Mouse (Mus musculus) limb, embryonic 10.5 days (tissue): Measurements from ENCODE around the gene Degs1. TPM values are rescaled to one million over a fixed set of nuclear protein-coding genes. Genes with fewer than 3 reads are reported as not detected.
"Not testable (repeated sequence)": the region's sequence is repeated elsewhere in the genome, so short reads cannot be mapped to it uniquely, and the experiment has no call there.

Experiments
- DNase-seq: peaks from one replicate; pipeline ENCODE4 v3.0.0-alpha.2; 2017; ENCODE audit warnings: low spot score
- H3K27ac ChIP-seq: fragments of 300-500 bp; sonication (generic); 2 replicates; pipeline ENCODE4 v1.5.1; 2016; ENCODE audit warnings: mild to moderate bottlenecking
- H3K27me3 ChIP-seq: fragments of 300-500 bp; sonication (generic); 2 replicates; pipeline ENCODE4 v1.6.1; 2016; ENCODE audit warnings: low read depth, mild to moderate bottlenecking; ENCODE audit not compliant: poor library complexity, severe bottlenecking
- H3K36me3 ChIP-seq: fragments of 300-500 bp; sonication (generic); 2 replicates; pipeline ENCODE4 v1.6.1; 2016; ENCODE audit warnings: mild to moderate bottlenecking, moderate library complexity
- H3K4me1 ChIP-seq: fragments of 300-500 bp; sonication (generic); 2 replicates; pipeline ENCODE4 v1.6.1; 2016
- H3K4me3 ChIP-seq: fragments of 300-500 bp; sonication (generic); 2 replicates; pipeline ENCODE4 v1.5.1; 2016; ENCODE audit warnings: mild to moderate bottlenecking, moderate library complexity
- H3K9me3 ChIP-seq: fragments of 300-500 bp; sonication (generic); replicated peaks from 2 replicates; pipeline ENCODE4 v1.6.1; 2016; ENCODE audit warnings: mild to moderate bottlenecking
- WGBS: fragments of 180-500 bp; shearing (Covaris S2); methylation state at CpG from one replicate; pipeline ENCODE4 v1.1.7; 2016; 5-methylcytosine and 5-hydroxymethylcytosine counted together
- polyA plus RNA-seq: library from polyadenylated mRNA; unstranded; fragments of >200 nt; fragmentation: Nextera tagmentation; extraction: Ambion mirVana; gene quantifications from 2 replicates; pipeline ENCODE4 v1.2.1, GENCODE M21; 2016

Degs1 gene
- polyA plus RNA-seq, 1 experiment from 2014 or later = 65.1 TPM

- no peak overlapping the region for H3K27ac ChIP-seq
- no peaks in the 10 kb centered on the region for H3K9me3 ChIP-seq
- no peaks in the 10 kb centered on the region for H3K4me1 ChIP-seq
- 90% methylated on average over 6 of the region's 6 CpGs for WGBS
- no peaks in the 10 kb centered on the region for H3K27me3 ChIP-seq
- no peaks in the 10 kb centered on the region for H3K36me3 ChIP-seq
- no peak for DNase-seq
- no peak overlapping the region for H3K4me3 ChIP-seq
Measured at GRCm38 (mm10) chr1:182296816-182297215, 14.2 kb upstream of the Degs1 start.

GRCm38 (mm10) chr1:182296141-182296540, 13.5 kb upstream of the Degs1 start:
- Histone ChIP-seq H3K4me3 (no peak overlapping the region), H3K27ac (no peak overlapping the region), H3K36me3 (no peaks in the 10 kb centered on the region), H3K4me1 (no peaks in the 10 kb centered on the region), H3K27me3 (no peaks in the 10 kb centered on the region), H3K9me3 (no peaks in the 10 kb centered on the region)
- WGBS = 88% methylated on average over 6 of the region's 6 CpGs
- DNase-seq = no peak

GRCm38 (mm10) chr1:182292291-182292690, 9.7 kb upstream of the Degs1 start:
- DNase-seq = no peak
- 88% methylated on average over 4 of the region's 4 CpGs for WGBS
- H3K27ac ChIP-seq = no peak overlapping the region

GRCm38 (mm10) chr1:182290741-182291140, 8.1 kb upstream of the Degs1 start:
- H3K27me3 ChIP-seq, H3K9me3 ChIP-seq, H3K4me3 ChIP-seq, H3K27ac ChIP-seq, H3K36me3 ChIP-seq, H3K4me1 ChIP-seq, DNase-seq: not testable (repeated sequence)
- 92% methylated on average over 3 of the region's 3 CpGs for WGBS

More at GRCm38 (mm10) chr1:182292291-182292690, 9.7 kb upstream of the Degs1 start:
- no peaks in the 10 kb centered on the region for H3K9me3 ChIP-seq
- no peaks in the 10 kb centered on the region for H3K36me3 ChIP-seq
- no peaks in the 10 kb centered on the region for H3K27me3 ChIP-seq
- H3K4me3 ChIP-seq = no peak overlapping the region
- no peaks in the 10 kb centered on the region for H3K4me1 ChIP-seq

- Histone ChIP-seq H3K9me3 (no peaks in the 10 kb centered on the region), H3K27ac (no peak overlapping the region), H3K4me1 (no peaks in the 10 kb centered on the region), H3K4me3 (no peak overlapping the region), H3K36me3 (no peaks in the 10 kb centered on the region), H3K27me3 (no peaks in the 10 kb centered on the region)
- no peak for DNase-seq
- 61% methylated on average over 2 of the region's 2 CpGs for WGBS
Measured at GRCm38 (mm10) chr1:182289781-182290180, 7.2 kb upstream of the Degs1 start.

GRCm38 (mm10) chr1:182288601-182289000, 6.0 kb upstream of the Degs1 start:
- DNase-seq = no peak
- H3K9me3 ChIP-seq = no peaks in the 10 kb centered on the region
- 81% methylated on average over 2 of the region's 2 CpGs for WGBS
- H3K4me3 ChIP-seq = no peak overlapping the region
- H3K27ac ChIP-seq = no peak overlapping the region
- H3K4me1 ChIP-seq = no peaks in the 10 kb centered on the region
- H3K27me3 ChIP-seq = no peaks in the 10 kb centered on the region
- no peaks in the 10 kb centered on the region for H3K36me3 ChIP-seq

GRCm38 (mm10) chr1:182287781-182288180, 5.2 kb upstream of the Degs1 start:
- DNase-seq = no peak
- Histone ChIP-seq H3K4me1 (peaks cover 6% of the 10 kb centered on the region), H3K4me3 (no peak overlapping the region), H3K9me3 (no peaks in the 10 kb centered on the region), H3K27me3 (no peaks in the 10 kb centered on the region), H3K27ac (no peak overlapping the region), H3K36me3 (no peaks in the 10 kb centered on the region)
- 72% methylated on average over 7 of the region's 7 CpGs for WGBS

GRCm38 (mm10) chr1:182284795-182285194, 2.2 kb upstream of the Degs1 start:
- Histone ChIP-seq H3K27ac (no peak overlapping the region), H3K9me3 (no peaks in the 10 kb centered on the region), H3K4me3 (no peak overlapping the region), H3K27me3 (no peaks in the 10 kb centered on the region), H3K4me1 (peaks cover 35% of the 10 kb centered on the region), H3K36me3 (no peaks in the 10 kb centered on the region)
- no peak for DNase-seq
- 91% methylated on average over 2 of the region's 2 CpGs for WGBS

GRCm38 (mm10) chr1:182283231-182283630, 627 bp upstream of the Degs1 start:
- Histone ChIP-seq H3K36me3 (peaks cover 12% of the 10 kb centered on the region), H3K4me1 (peaks cover 35% of the 10 kb centered on the region), H3K27me3 (no peaks in the 10 kb centered on the region), H3K9me3 (no peaks in the 10 kb centered on the region), H3K27ac (no peak overlapping the region), H3K4me3 (peak overlapping the region; percentile 82)
- DNase-seq = no peak
- 52% methylated on average over 7 of the region's 7 CpGs for WGBS

- 13% methylated on average over 9 of the region's 9 CpGs for WGBS
- H3K4me1 ChIP-seq = peaks cover 35% of the 10 kb centered on the region
- peak overlapping the region; percentile 28; the same call in 1 of the 2 replicates for H3K27ac ChIP-seq
- peak; percentile 69 for DNase-seq
- H3K9me3 ChIP-seq = no peaks in the 10 kb centered on the region
- H3K36me3 ChIP-seq = peaks cover 32% of the 10 kb centered on the region
- no peaks in the 10 kb centered on the region for H3K27me3 ChIP-seq
- H3K4me3 ChIP-seq = peak overlapping the region; percentile 82
Measured at GRCm38 (mm10) chr1:182281251-182281711, 1.3 kb downstream of the Degs1 start.

- no peaks in the 10 kb centered on the region for H3K9me3 ChIP-seq
Measured at GRCm38 (mm10) chr1:182280577-182280976, 2.0 kb downstream of the Degs1 start.

GRCm38 (mm10) chr1:182280046-182280445, 2.6 kb downstream of the Degs1 start:
- peaks cover 35% of the 10 kb centered on the region for H3K4me1 ChIP-seq
- 0 out of 2 replicates have a peak overlapping the region, but pooled peaks have one; percentile 82 for H3K4me3 ChIP-seq
- DNase-seq = no peak
- H3K36me3 ChIP-seq = peaks cover 44% of the 10 kb centered on the region
- no peaks in the 10 kb centered on the region for H3K9me3 ChIP-seq
- WGBS = 87% methylated on average over 6 of the region's 6 CpGs
- H3K27ac ChIP-seq = no peak overlapping the region
- no peaks in the 10 kb centered on the region for H3K27me3 ChIP-seq

More at GRCm38 (mm10) chr1:182280577-182280976, 2.0 kb downstream of the Degs1 start:
- no peak for DNase-seq
- Histone ChIP-seq H3K27me3 (no peaks in the 10 kb centered on the region), H3K36me3 (peaks cover 39% of the 10 kb centered on the region), H3K4me3 (peak overlapping the region; percentile 82; the same call in 1 of the 2 replicates), H3K27ac (no peak overlapping the region), H3K4me1 (peaks cover 35% of the 10 kb centered on the region)
- 67% methylated on average over 11 of the region's 11 CpGs for WGBS

GRCm38 (mm10) chr1:182279436-182279835, 3.2 kb downstream of the Degs1 start:
- Histone ChIP-seq H3K9me3 (no peaks in the 10 kb centered on the region), H3K27me3 (no peaks in the 10 kb centered on the region), H3K27ac (no peak overlapping the region), H3K4me3 (no peak overlapping the region), H3K4me1 (peaks cover 35% of the 10 kb centered on the region), H3K36me3 (peaks cover 50% of the 10 kb centered on the region)
- DNase-seq = no peak
- WGBS = 94% methylated on average over 4 of the region's 4 CpGs

GRCm38 (mm10) chr1:182275109-182275508, 7.5 kb downstream of the Degs1 start:
- no peak overlapping the region for H3K4me3 ChIP-seq

More at GRCm38 (mm10) chr1:182275109-182275508, 7.5 kb downstream of the Degs1 start:
- H3K9me3 ChIP-seq = no peaks in the 10 kb centered on the region
- 94% methylated on average over 6 of the region's 6 CpGs for WGBS
- no peak for DNase-seq
- no peaks in the 10 kb centered on the region for H3K27me3 ChIP-seq
- H3K36me3 ChIP-seq = peaks cover 65% of the 10 kb centered on the region
- H3K4me1 ChIP-seq = peaks cover 4% of the 10 kb centered on the region
- no peak overlapping the region for H3K27ac ChIP-seq
